Mouse (Mus musculus): Measurements from ENCODE around the gene Dazap1.

- no peak for TF ChIP-seq ZNF384 (IDR thresholded peaks at IDR 0.05; ENCODE audit: low read depth, low read length)
- no peak for TF ChIP-seq ZC3H11A (IDR thresholded peaks at IDR 0.05; ENCODE audit: borderline replicate concordance, low read depth, low read length)
- TF ChIP-seq CHD2 (IDR thresholded peaks at IDR 0.05; ENCODE audit: low read depth, low read length): no peak
Measured at GRCm38 (mm10) chr10:80324120-80325037, 63.1 kb downstream of the Dazap1 start.

All from ES-E14 (cell line).